Mouse (Mus musculus): ENCODE results near the gene Lrat. TPM values are rescaled to one million over a fixed set of nuclear protein-coding genes. Genes with fewer than 3 reads are reported as not detected.

Gene Lrat
- total RNA-seq, 2 experiments from 2014 or later, result 0.13 to 0.15 TPM

Other genes with a start within 250 kb of the Lrat start
- gene Rbm46, start 27.5 kb downstream of the Lrat start, total RNA-seq (2021), result under 1 TPM; 0.57 to 0.61 TPM
- gene Fgg, start 103.8 kb upstream of the Lrat start, total RNA-seq (2021), result not detected
- gene Fga, start 122.1 kb upstream of the Lrat start, total RNA-seq (2021), result not detected
- gene Fgb, start 145.9 kb upstream of the Lrat start, total RNA-seq (2021), result not detected
- 10 to 100 TPM; 38.8 to 39.9 TPM for gene Plrg1, start 151.5 kb upstream of the Lrat start, total RNA-seq (2021)
- gene Dchs2, start 224.0 kb upstream of the Lrat start, total RNA-seq (2021), result 1 to 10 TPM; 2.2 to 4.3 TPM

Measured in left cerebral cortex, postnatal 14 days (tissue).